Mouse (Mus musculus) forebrain, embryonic 10.5 days (tissue): ENCODE measurements around the gene Ctnnbl1. TPM values are rescaled to one million over a fixed set of nuclear protein-coding genes. Genes with fewer than 3 reads are reported as not detected.

Experiments
- DNase-seq: peaks from one replicate; pipeline ENCODE4 v3.0.0-alpha.2; 2017; ENCODE audit warnings: low spot score; ENCODE audit errors: extremely low spot score
- H3K27ac ChIP-seq: fragments of 300-500 bp; sonication (generic); 2 replicates; pipeline ENCODE4 v1.5.1; 2016; ENCODE audit warnings: mild to moderate bottlenecking
- H3K27me3 ChIP-seq: fragments of 300-500 bp; sonication (generic); 2 replicates; pipeline ENCODE4 v1.6.1; 2016; ENCODE audit warnings: mild to moderate bottlenecking; ENCODE audit not compliant: poor library complexity, severe bottlenecking
- H3K36me3 ChIP-seq: fragments of 300-500 bp; sonication (generic); replicated peaks from 2 replicates; pipeline ENCODE4 v1.6.1; 2016; ENCODE audit warnings: mild to moderate bottlenecking, moderate library complexity
- H3K4me1 ChIP-seq: fragments of 300-500 bp; sonication (generic); 2 replicates; pipeline ENCODE4 v1.6.1; 2016
- H3K4me3 ChIP-seq: fragments of 300-500 bp; sonication (generic); 2 replicates; pipeline ENCODE4 v1.5.1; 2016; ENCODE audit warnings: mild to moderate bottlenecking, moderate library complexity
- H3K9me3 ChIP-seq: fragments of 300-500 bp; sonication (generic); 2 replicates; pipeline ENCODE4 v1.6.1; 2016; ENCODE audit warnings: mild to moderate bottlenecking, moderate library complexity
- WGBS: fragments of 180-500 bp; shearing (Covaris S2); methylation state at CpG from one replicate; pipeline ENCODE4 v1.1.7; 2016; 5-methylcytosine and 5-hydroxymethylcytosine counted together
- polyA plus RNA-seq: library from polyadenylated mRNA; unstranded; fragments of >200 nt; fragmentation: Nextera tagmentation; extraction: Ambion mirVana; gene quantifications from 2 replicates; pipeline ENCODE4 v1.2.1, GENCODE M21; 2016

Gene Ctnnbl1
- polyA plus RNA-seq, 1 experiment from 2014 or later, result 98.8 TPM

- Histone ChIP-seq H3K4me1 (peaks cover 24% of the 10 kb centered on the region), H3K36me3 (peaks cover 6% of the 10 kb centered on the region; the same call in 1 of the 2 replicates), H3K9me3 (no peaks in the 10 kb centered on the region), H3K4me3 (no peak overlapping the region), H3K27ac (no peak overlapping the region), H3K27me3 (no peaks in the 10 kb centered on the region)
- no peak for DNase-seq
- WGBS, result 92% methylated on average over 7 of the region's 7 CpGs
Observed at GRCm38 (mm10) chr2:157755771-157756170, 18.6 kb downstream of the Ctnnbl1 start.

- Histone ChIP-seq H3K9me3 (no peaks in the 10 kb centered on the region), H3K27me3 (no peaks in the 10 kb centered on the region), H3K27ac (no peak overlapping the region), H3K4me1 (peaks cover 20% of the 10 kb centered on the region), H3K4me3 (no peak overlapping the region), H3K36me3 (peaks cover 6% of the 10 kb centered on the region; the same call in 1 of the 2 replicates)
- DNase-seq, result no peak
- 84% methylated on average over 7 of the region's 7 CpGs for WGBS
Observed at GRCm38 (mm10) chr2:157756193-157756592, 19.0 kb downstream of the Ctnnbl1 start.

DNA sequence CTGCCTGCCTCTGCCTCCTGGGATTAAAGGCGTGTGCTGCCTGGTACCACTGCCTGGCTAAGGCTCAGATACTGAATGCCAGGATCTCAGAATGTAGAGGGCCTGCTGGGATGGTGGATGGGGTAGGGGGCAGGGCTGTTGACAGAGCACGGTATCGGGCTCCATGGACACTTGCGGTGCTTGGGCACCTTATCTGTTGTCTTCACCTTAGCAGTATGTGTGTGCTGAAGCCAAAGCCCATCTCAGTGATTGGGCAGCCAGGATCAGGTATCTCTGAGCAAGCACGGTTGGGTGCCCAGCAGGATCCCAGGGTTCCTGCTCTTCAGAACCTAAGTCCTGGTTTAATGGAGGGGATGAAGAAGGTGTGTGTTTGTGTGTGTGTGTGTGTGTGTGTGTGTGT is 21.2 kb downstream of the Ctnnbl1 start:
- Histone ChIP-seq H3K4me1 (no peaks in the 10 kb centered on the region), H3K9me3 (no peaks in the 10 kb centered on the region), H3K27me3 (no peaks in the 10 kb centered on the region), H3K4me3 (no peak overlapping the region), H3K36me3 (peaks cover 5% of the 10 kb centered on the region; the same call in 1 of the 2 replicates), H3K27ac (no peak overlapping the region)
- DNase-seq, result no peak
- WGBS, result 88% methylated on average over 5 of the region's 5 CpGs

DNA sequence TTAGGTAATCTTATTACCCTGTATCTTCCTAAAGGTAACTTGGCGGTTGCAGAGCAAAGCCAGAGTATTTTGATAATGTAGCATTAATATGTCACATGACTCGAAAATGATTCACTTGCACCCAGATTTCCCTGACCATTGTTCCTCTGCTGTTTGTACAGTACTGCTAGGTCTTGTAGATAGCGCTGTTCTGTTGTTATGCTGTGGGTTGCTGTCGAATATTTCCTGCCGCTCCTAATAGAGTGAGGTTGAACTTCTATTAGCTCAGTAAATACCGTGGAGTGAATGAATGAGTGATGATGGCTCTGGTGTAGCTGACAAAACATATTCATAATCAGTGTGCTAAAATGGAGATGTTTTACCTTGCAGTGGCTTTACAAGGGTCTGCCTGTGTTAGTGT is 22.5 kb downstream of the Ctnnbl1 start:
- Histone ChIP-seq H3K4me1 (no peaks in the 10 kb centered on the region), H3K27ac (no peak overlapping the region), H3K36me3 (no peaks in the 10 kb centered on the region), H3K4me3 (no peak overlapping the region), H3K27me3 (no peaks in the 10 kb centered on the region), H3K9me3 (no peaks in the 10 kb centered on the region)
- WGBS, result 94% methylated on average over 6 of the region's 6 CpGs
- DNase-seq, result no peak

- Histone ChIP-seq H3K27me3 (no peaks in the 10 kb centered on the region), H3K36me3 (no peaks in the 10 kb centered on the region), H3K9me3 (no peaks in the 10 kb centered on the region), H3K4me3 (no peak overlapping the region), H3K4me1 (peaks cover 9% of the 10 kb centered on the region), H3K27ac (no peak overlapping the region)
- WGBS, result 91% methylated on average over 4 of the region's 4 CpGs
- DNase-seq, result no peak
Observed at GRCm38 (mm10) chr2:157762903-157763302, 25.7 kb downstream of the Ctnnbl1 start.

- Histone ChIP-seq H3K27ac (no peak overlapping the region), H3K4me3 (no peak overlapping the region), H3K4me1 (peaks cover 38% of the 10 kb centered on the region), H3K27me3 (no peaks in the 10 kb centered on the region), H3K9me3 (no peaks in the 10 kb centered on the region), H3K36me3 (no peaks in the 10 kb centered on the region)
- no peak for DNase-seq
- WGBS, result 93% methylated on average over 7 of the region's 7 CpGs
Observed at GRCm38 (mm10) chr2:157766591-157766990, 29.4 kb downstream of the Ctnnbl1 start.

DNA sequence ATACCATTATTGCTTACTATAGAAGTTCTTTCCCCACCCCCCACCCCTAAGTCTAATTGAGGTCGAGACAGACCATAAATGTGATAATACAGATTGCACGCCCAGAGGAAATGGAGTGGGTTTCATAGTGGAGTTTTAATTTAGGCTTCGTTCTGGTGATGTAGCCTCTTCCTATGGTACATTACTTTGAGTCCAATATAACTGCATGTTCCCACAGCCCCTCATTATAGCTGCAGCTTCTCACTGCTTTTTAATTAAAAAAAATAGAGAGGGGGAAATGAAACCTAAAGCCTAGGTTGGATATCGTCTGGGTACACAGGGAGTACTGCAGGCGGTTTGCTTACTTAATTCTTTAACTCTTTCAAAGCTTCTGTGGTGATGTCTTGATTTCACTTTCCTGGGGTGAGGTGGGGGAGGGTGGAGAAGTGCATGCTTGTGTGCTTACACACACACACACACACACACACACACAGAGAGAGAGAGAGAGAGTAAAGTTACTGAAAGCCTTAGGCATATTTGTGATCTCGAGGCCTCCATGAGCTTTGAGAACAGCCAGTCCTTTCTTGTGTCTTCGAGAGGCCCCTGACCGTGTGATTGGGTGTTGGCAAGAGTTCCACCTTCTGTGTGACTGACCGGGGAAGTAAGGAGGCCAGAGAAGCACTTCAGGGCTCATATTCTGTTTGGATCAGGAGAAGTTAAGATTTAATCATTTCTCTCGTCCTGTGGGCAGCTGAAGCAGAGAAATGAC is 31.7 kb downstream of the Ctnnbl1 start:
- WGBS, result 57% methylated on average over 10 of the region's 10 CpGs
- H3K27me3 ChIP-seq, result no peaks in the 10 kb centered on the region
- H3K4me3 ChIP-seq, result no peak overlapping the region
- H3K4me1 ChIP-seq, result peaks cover 44% of the 10 kb centered on the region
- H3K27ac ChIP-seq, result peak overlapping the region; percentile 74
- H3K36me3 ChIP-seq, result no peaks in the 10 kb centered on the region
- no peaks in the 10 kb centered on the region for H3K9me3 ChIP-seq
- no peak for DNase-seq

- peaks cover 17% of the 10 kb centered on the region for H3K36me3 ChIP-seq
- H3K4me1 ChIP-seq, result peaks cover 44% of the 10 kb centered on the region
- 66% methylated on average over 3 of the region's 3 CpGs for whole genome bisulfite sequencing
Observed at GRCm38 (mm10) chr2:157770761-157771160, 33.6 kb downstream of the Ctnnbl1 start.

GRCm38 (mm10) chr2:157773661-157774060 is 36.5 kb downstream of the Ctnnbl1 start:
- Histone ChIP-seq H3K27ac (0 out of 2 replicates have a peak overlapping the region, but pooled peaks have one; percentile 48), H3K4me1 (peaks cover 27% of the 10 kb centered on the region), H3K27me3 (no peaks in the 10 kb centered on the region), H3K4me3 (no peak overlapping the region), H3K36me3 (peaks cover 37% of the 10 kb centered on the region), H3K9me3 (no peaks in the 10 kb centered on the region)
- WGBS, result 93% methylated on average over 1 of the region's 1 CpGs
- no peak for DNase-seq

More at GRCm38 (mm10) chr2:157770761-157771160, 33.6 kb downstream of the Ctnnbl1 start:
- no peak for DNase-seq
- no peak overlapping the region for H3K4me3 ChIP-seq
- no peaks in the 10 kb centered on the region for H3K9me3 ChIP-seq
- no peaks in the 10 kb centered on the region for H3K27me3 ChIP-seq
- 0 out of 2 replicates have a peak overlapping the region, but pooled peaks have one; percentile 37 for H3K27ac ChIP-seq

- H3K27me3 ChIP-seq, result no peaks in the 10 kb centered on the region
- 88% methylated on average over 2 of the region's 2 CpGs for WGBS
- DNase-seq, result no peak
- no peak overlapping the region for H3K4me3 ChIP-seq
- H3K36me3 ChIP-seq, result peaks cover 55% of the 10 kb centered on the region
- H3K9me3 ChIP-seq, result no peaks in the 10 kb centered on the region
- no peak overlapping the region for H3K27ac ChIP-seq
- peaks cover 14% of the 10 kb centered on the region for H3K4me1 ChIP-seq
Observed at GRCm38 (mm10) chr2:157775957-157776356, 38.8 kb downstream of the Ctnnbl1 start.

DNA sequence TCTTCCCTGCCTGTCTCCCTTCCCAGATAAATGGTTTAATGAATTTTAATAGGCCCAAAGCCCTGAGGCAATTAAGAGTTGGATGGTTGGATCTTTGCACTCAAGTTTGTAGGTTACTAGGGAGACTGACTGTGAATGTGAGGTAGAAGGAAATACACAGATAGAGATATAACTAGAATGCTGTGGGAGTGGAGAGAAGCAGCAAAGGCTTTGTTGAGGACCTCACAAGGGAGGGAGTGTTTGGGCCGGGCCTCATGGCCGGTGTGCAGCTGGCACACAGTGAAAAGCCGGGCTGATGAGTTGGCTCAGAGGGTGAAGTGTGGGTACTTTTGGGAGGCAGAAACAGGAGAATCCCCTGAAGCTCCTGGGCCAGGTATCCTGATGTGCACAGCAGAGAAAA is 43.8 kb downstream of the Ctnnbl1 start:
- Histone ChIP-seq H3K9me3 (no peaks in the 10 kb centered on the region), H3K27me3 (no peaks in the 10 kb centered on the region), H3K4me1 (peaks cover 17% of the 10 kb centered on the region), H3K4me3 (no peak overlapping the region), H3K36me3 (peaks cover 65% of the 10 kb centered on the region), H3K27ac (peak overlapping the region; percentile 48; the same call in 1 of the 2 replicates)
- WGBS, result 90% methylated on average over 3 of the region's 3 CpGs
- no peak for DNase-seq

GRCm38 (mm10) chr2:157783152-157783551 is 46.0 kb downstream of the Ctnnbl1 start:
- no peaks in the 10 kb centered on the region for H3K9me3 ChIP-seq
- DNase-seq, result no peak
- H3K4me1 ChIP-seq, result peaks cover 18% of the 10 kb centered on the region
- no peak overlapping the region for H3K27ac ChIP-seq
- WGBS, result 96% methylated on average over 16 of the region's 16 CpGs
- H3K4me3 ChIP-seq, result no peak overlapping the region
- peaks cover 51% of the 10 kb centered on the region for H3K36me3 ChIP-seq
- H3K27me3 ChIP-seq, result no peaks in the 10 kb centered on the region

- Histone ChIP-seq H3K9me3 (no peaks in the 10 kb centered on the region), H3K4me1 (peaks cover 23% of the 10 kb centered on the region), H3K27me3 (no peaks in the 10 kb centered on the region), H3K27ac (no peak overlapping the region), H3K36me3 (peaks cover 54% of the 10 kb centered on the region), H3K4me3 (no peak overlapping the region)
- 87% methylated on average over 6 of the region's 6 CpGs for WGBS
- DNase-seq, result no peak
Observed at GRCm38 (mm10) chr2:157784238-157784637, 47.0 kb downstream of the Ctnnbl1 start.
